Mouse (Mus musculus) thymus, postnatal 14 days (tissue): ENCODE results near the gene Rptor.

ENCODE experiments used
- DNase-seq: peaks from one replicate; pipeline ENCODE4 v3.0.0; 2021

The Rptor gene

GRCm38 (mm10) chr11:119607464-119607863 lies 4.8 kb downstream of the Rptor start:
- DNase-seq, result no peak

DNA sequence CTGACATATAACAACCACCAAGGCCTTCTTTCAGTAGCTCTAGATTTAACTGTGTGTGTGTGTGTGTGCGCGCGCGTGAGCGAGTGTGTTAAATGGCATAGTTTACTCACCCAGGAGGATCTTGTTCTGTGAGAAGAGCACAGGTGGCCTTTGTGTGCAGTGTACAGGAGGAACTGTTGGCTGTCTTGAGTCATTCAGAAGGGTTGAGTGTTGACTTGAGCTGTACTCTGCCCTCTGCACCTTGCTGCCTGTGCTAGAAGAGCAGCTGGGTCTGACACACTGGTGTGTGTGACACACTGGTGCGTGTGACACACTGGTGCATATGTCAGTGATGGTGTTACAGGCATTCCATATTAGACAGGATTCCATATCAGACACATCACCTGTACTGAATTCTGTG lies 8.8 kb downstream of the Rptor start:
- DNase-seq, result no peak

GRCm38 (mm10) chr11:119612179-119612578 lies 9.5 kb downstream of the Rptor start:
- no peak for DNase-seq

GRCm38 (mm10) chr11:119615087-119615486 lies 12.4 kb downstream of the Rptor start:
- no peak for DNase-seq

- DNase-seq, result peak; percentile 72
Measured at GRCm38 (mm10) chr11:119618763-119619162, 16.1 kb downstream of the Rptor start.

DNA sequence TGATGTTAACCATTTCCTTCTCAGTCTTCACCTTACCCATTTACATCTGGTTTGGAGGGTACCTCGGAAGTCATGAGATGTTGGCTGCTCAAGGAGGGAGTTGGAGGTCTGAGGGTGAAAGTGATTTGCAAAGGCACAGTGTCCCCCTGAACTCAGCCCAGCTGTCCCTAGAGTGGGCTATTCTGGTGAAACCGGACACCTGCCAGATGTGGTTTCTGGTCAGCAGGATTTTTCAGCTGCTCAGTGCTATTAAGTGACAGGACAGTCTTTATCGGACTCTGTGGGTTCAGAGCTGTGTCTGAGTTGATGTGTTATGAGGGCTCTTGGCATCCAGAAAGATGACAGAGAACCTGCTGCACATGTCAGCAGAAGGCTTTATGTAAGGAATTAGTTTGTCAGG lies 18.6 kb downstream of the Rptor start:
- no peak for DNase-seq

- no peak for DNase-seq
Measured at GRCm38 (mm10) chr11:119623800-119624199, 21.1 kb downstream of the Rptor start.

DNA sequence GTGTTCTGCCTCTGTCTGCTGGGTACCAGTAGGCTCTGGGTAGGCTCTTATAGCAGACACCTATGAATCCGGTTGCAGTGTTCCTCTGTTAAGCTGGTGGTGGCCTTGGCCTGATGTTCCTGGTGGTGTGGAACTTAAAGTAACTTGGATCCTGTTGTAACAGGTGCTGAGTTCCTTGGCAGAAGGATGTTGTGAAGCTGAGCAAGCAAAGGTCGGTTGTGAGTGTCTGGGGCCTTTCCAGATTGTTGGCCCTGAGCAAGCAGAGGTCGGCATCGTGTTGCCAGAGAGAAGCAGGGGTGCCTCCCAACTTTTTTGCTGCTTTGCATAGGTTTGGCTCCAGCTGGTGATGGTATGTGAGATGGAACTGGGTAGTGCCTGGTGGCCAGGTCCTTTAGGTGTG lies 21.7 kb downstream of the Rptor start:
- no peak for DNase-seq

DNA sequence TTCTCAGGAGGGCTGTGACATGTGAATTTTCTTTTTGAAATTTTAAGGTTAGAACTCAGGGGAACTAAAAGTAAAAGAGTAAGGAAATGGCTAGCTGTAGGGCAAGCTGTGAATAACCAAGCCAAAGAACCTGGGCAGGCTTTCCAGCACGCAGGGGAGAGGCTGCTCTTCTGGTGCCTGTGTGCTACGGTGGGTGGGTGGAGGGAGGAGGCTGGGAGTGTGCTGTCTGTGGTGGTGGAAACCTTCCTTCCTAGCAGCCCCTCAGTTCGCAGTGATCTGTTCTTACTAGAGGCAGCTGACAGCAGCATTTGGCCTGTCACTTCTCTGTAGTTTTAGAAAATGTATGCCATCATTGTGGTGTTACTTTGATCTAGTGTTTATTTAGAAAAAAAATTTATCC lies 22.2 kb downstream of the Rptor start:
- no peak for DNase-seq

DNA sequence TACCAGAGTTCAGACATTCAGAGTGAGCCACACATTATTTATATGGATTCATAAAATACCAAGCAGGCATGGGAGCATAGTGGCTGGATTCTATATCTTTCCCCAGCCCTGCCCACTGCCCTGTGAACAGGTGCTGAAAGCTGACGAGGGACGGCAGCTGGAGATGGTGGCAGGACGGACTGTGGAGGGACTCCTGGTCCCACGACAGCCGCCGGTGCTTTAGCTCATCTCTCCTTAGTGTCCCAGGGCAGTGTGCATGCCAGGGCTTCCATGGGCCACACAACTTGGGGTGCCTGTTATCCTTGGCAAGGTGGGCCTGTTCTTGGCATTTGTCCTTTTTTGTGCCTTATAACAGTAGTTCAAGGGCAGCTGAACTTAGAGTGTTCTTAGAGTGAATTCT lies 22.8 kb downstream of the Rptor start:
- no peak for DNase-seq

DNA sequence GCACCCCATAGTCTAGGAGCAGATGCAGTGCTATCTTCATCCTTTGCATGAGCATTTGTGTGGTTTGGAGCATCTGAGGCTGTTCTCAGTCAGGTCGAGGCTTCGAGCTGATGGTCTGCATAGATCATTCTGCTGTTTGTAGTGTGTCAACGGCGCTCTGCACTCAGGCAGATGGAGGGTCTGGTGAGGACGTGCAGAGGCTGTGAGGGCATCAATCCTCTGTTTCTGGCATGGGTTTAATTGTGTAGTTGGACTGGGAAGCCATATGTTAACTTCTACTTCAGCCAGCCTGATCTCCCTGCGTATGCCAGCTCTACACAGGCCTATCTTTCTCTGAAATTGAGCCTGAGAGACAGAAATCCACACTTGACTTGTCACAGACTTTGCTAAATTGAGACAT lies 23.2 kb downstream of the Rptor start:
- no peak for DNase-seq

DNA sequence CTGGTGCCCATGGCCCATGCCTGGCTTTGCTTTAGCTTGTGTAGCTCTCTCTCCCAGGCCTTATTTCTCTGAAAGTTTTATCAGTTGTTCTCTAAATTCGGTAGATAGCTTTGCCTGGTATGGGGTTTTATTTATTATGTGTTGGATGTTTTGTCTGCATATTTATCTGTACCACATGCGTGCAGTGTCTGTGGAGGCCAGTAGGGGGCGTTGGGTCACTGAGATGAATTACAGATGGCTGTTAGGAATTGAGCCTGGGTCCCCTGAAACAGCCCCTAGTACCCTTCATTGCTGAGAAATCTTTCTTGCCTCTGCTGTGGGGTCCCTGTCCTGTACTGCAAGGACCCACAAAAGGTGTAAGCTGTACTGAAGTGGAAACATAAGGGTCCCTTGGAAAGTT lies 24.5 kb downstream of the Rptor start:
- DNase-seq, result peak; percentile 29

DNA sequence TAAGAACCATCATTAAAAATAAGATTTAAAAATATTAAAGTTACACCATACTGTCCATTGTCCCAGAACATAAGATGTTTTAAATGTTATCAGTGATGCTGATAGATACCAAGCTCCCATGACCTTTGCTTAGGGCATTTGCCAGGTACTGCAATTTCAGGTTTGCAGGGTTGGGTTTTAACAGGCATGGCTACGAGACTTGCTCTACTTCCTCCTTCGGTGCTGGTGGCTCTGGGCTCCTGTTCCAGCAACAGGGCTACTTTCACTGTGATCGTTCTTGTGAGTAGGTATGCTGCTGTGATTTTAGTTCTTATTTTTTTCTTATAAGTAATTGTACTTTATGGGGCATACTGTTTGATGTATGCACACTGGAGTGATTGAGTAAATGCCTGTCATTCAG lies 26.4 kb downstream of the Rptor start:
- no peak for DNase-seq

- DNase-seq, result no peak
Measured at GRCm38 (mm10) chr11:119630329-119630728, 27.6 kb downstream of the Rptor start.

DNA sequence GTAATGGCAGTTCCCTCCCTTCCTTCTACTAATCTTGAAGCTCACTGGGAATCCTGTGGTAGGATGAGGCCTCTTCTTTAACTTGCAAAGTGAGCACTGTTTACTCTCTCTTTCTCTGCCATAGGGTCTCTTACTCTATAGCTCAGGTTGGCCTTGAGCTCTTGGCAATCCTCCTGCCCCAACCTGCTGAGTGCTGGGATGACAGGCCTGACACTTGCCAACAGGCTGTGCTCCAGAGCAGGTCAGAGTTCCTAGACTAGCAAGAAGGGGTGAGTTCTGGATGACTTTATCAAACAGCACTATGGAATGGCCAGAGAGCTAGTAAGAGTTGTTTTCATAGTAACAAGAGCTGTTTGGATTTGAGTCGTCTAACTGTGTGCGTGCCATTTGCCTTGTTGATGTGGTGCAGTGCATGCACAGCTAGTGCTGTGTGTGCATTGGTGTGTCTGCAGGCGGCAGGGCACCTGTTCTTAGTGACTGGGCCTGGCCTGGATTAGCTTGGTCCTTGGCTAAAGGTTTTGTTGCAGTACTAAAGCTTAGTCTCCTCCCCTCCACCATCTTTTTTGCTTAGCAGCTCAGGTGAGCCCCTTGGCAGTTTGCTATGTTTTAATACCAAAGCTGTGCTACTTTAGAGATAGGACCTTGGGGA lies 28.6 kb downstream of the Rptor start:
- DNase-seq, result no peak

- no peak for DNase-seq
Measured at GRCm38 (mm10) chr11:119636371-119636883, 33.7 kb downstream of the Rptor start.

DNA sequence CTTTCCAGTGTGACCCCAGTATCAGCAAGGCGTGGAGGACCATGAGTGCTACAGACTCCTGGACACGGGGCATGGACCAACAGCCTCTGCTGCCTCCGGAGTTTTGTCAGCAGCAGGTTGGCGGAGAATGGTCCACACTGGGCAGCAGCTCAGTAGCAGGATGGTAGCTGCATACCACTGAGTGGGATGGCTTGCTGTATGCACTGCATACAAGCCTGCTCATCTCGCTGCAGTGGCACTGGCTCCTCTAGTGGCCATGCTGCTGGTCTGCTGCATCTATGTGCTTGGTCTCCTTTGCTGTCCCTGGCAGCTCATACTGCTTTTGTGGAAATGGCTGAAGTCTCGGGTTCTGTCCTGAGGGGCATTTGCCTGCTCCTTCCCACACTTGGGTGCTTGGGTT lies 34.8 kb downstream of the Rptor start:
- no peak for DNase-seq

DNA sequence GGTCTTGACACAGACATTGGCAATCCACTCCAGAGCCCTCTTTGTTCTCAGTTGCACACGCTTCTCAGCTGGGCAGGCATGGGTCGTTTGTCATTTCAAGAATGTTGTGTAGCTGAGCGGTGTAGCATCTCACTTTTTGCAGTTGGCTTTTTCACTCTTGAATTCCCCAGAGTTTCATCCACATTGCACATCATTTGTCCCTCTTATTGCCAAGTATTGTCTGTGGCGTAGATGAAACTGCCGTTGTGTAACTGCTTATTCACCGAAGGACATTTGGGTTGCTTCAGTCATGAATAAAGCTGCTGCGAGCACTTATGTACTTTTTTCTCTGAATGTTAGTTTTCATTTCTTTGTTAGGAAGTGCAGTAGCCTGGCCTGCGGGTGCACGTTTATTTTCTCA lies 37.8 kb downstream of the Rptor start:
- no peak for DNase-seq

DNA sequence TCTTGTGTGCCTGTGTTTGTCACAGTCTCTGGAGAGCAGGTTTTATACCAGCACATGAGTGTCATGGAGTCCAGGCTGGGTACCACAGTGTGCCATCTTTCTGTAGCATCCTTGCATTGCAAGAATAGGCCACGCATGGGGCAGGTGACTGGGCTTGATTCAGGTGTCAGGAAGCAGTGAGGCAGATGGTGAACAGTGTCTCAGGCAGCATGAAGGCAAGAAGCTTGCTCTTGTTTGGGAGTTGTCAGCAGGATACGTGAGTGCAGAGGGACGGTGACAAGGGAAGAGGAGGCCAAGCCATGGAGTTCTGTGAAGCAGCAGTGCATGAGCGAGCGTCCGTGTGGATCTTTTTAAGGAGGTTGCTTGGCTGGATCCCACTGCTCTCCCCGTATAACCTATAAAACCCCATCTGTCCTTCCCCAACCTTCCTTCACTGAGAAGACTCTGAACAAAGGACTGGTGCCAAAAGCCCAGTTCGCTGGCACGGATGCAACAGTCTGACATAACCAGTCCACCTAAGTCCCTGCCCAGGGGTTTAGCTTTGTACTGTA lies 39.2 kb downstream of the Rptor start:
- DNase-seq, result no peak

DNA sequence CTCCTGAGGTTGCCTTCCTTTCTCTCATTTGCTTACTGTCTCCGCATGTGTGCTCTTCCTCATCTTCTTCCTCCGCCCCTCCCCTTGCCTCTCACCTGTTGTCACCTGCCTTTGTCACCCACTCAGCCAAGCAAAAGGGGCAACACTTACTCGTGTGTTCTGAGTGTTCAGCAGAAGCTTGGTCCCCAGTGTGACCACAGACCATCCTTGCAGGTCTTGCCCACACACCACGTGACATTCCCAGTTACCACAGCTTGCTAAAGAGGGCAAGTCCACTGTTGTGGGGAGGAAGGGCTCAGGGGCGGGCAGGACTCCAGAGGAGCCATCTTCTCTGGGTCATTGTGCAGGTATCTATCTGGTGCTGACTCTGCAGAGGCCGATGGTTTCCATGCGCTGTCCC lies 40.6 kb downstream of the Rptor start:
- no peak for DNase-seq

DNA sequence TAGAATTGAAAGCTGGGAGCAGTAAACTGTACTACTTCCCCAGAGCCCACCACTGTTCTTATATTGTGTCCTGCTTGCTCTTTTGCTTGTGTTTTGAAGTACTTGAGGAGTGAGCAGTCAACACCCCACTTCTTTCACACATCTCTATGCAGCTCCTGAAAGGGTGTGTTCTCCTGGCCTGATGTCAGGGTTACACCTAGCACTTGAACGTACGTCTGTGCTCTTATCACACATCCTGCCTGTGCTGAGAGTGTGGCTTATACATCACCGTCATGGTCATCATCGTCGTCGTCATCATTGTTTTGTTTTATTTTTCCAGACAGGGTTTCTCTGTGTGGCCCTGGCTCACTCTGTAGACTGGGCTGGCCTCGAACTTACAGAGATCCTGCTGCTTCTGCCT lies 41.4 kb downstream of the Rptor start:
- no peak for DNase-seq

- DNase-seq, result no peak
Measured at GRCm38 (mm10) chr11:119644612-119645379, 42.1 kb downstream of the Rptor start.

GRCm38 (mm10) chr11:119650456-119650855 lies 47.8 kb downstream of the Rptor start:
- DNase-seq, result no peak

DNA sequence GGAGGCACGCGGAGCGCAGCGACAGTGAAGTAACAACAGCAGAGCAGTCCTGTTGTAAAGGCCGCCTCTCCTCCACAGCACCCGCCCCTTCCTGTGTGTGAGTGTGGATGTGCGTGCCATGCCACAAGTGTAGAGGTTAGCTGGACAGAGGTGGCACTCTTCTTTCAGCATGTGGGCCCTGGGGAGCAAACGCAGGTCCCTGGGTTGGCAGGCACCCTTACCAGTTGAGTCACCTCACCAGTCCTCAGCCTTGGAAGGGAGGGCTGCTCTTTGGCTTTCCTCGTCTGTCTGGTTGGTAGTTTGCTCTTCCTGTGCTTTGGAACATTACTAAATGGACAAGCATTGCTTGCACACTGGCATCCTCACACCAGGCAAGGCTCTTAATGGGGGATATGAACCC lies 50.6 kb downstream of the Rptor start:
- DNase-seq, result peak; percentile 16
